Mouse (Mus musculus) CH12.LX (cell line): ENCODE results near the gene Dlg2.

Experiments
- BHLHE40 ChIP-seq: IDR thresholded peaks from 2 replicates; pipeline ENCODE4 v1.6.1; 2011; ENCODE audit warnings: mild to moderate bottlenecking, low read depth, low read length, improper control_type of control experiment
- CHD1 ChIP-seq: IDR thresholded peaks from 2 replicates; pipeline ENCODE4 v1.6.1; 2012; ENCODE audit warnings: low read depth, low read length, improper control_type of control experiment, inconsistent platforms
- CHD2 ChIP-seq: IDR thresholded peaks from 2 replicates; pipeline ENCODE4 v1.6.1; 2011; ENCODE audit warnings: low read length, improper control_type of control experiment
- CTCF ChIP-seq, 2 experiments: IDR thresholded peaks in 1 of 2; conservative IDR thresholded peaks in 1 of 2; 2 replicates each; pipeline ENCODE4 v1.5.1; 2011 to 2012; ENCODE audit warnings: low read depth in 2 of 2, low read length in 2 of 2, improper control_type of control experiment in 1 of 2, inconsistent platforms in 1 of 2, mild to moderate bottlenecking in 1 of 2, moderate library complexity in 1 of 2
- EP300 ChIP-seq: IDR thresholded peaks from 2 replicates; pipeline ENCODE4 v1.6.1; 2011; ENCODE audit warnings: low read length, improper control_type of control experiment
- POLR2A ChIP-seq: IDR thresholded peaks from 2 replicates; pipeline ENCODE4 v1.6.1; 2011; ENCODE audit warnings: low read depth, mild to moderate bottlenecking, improper control_type of control experiment, low read length
- RCOR1 ChIP-seq: conservative IDR thresholded peaks from 2 replicates; pipeline ENCODE4 v1.6.1; 2012; ENCODE audit warnings: low read depth, mild to moderate bottlenecking, inconsistent platforms, low read length, improper control_type of control experiment
- SIN3A ChIP-seq: IDR thresholded peaks from 2 replicates; pipeline ENCODE4 v1.6.1; 2012; ENCODE audit warnings: low read length, improper control_type of control experiment, inconsistent platforms
- SMC3 ChIP-seq: IDR thresholded peaks from 2 replicates; pipeline ENCODE4 v1.6.1; 2011; ENCODE audit warnings: low read depth, low read length, improper control_type of control experiment
- TCF12 ChIP-seq: IDR thresholded peaks from 2 replicates; pipeline ENCODE4 v1.6.1; 2014; ENCODE audit warnings: low read depth, mild to moderate bottlenecking, inconsistent platforms, low read length, improper control_type of control experiment
- USF2 ChIP-seq: conservative IDR thresholded peaks from 2 replicates; pipeline ENCODE4 v1.6.1; 2011; ENCODE audit warnings: low read depth, low read length, improper control_type of control experiment

GRCm38 (mm10) chr7:90460930-90461329 is 15.5 kb upstream of the Dlg2 start:
- TF ChIP-seq SIN3A (no peak), CTCF (conservative IDR thresholded peaks at IDR 0.05 in 1 of 2, IDR thresholded peaks at IDR 0.05 in 1 of 2; ENCODE audit: low read depth in 2 of 2, low read length in 2 of 2) (peak in 1 of 2 experiments; percentile 60; a peak in 2 of 4 replicates), CHD1 (no peak), BHLHE40 (no peak), SMC3 (no peak), RCOR1 (no peak), CHD2 (no peak), POLR2A (peak; percentile 76), TCF12 (peak; percentile 51), EP300 (no peak), USF2 (no peak)
